Mouse (Mus musculus): Measurements from ENCODE around the gene Atl3. TPM values are rescaled to one million over a fixed set of nuclear protein-coding genes. Genes with fewer than 3 reads are reported as not detected.

Atl3 gene
- polyA plus RNA-seq, 1 experiment from 2014 or later = 5.8 TPM

DNA sequence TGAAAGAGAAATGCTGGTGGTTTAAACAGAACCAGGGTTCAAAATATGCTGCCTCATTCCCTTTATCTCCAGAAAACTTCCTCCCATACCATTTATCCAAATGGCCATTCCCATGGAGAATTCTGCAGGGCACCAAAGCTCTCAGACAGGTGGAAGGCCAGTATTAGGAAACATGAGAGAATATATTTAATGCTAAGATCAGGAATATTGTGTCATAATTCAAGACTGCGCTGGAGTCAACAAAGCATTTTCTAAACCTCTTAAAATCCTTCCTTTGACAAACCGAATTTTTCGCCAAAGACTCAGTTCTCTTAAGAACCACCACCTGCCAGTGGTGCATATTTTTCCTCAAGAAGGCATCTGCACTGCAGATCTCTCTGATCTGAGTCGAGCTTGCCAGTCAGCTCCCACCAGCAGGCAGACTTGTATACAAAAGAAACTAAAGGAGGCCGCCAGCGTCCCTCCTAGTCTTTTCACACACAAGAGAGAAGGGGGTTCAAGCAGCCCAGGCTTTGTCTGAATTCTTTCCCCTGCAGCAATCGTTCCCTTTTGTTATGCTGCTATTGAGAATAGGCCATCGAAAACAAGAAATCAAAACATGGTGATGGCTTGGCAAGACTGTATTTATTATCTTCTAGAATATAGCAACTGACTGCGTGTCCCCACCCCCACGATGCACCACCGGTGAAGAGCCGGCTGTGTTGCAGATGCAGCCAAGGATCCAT, 12.1 kb upstream of the Atl3 start:
- peak overlapping the region; percentile 97 for H3K9ac ChIP-seq (ENCODE audit: low read depth, low read length)
- no peaks in the 10 kb centered on the region for H3K27me3 ChIP-seq (replicated peaks; ENCODE audit: control insufficient read depth, insufficient read depth, low read length)
- no peaks in the 10 kb centered on the region for H3K36me3 ChIP-seq (ENCODE audit: control insufficient read depth, insufficient read depth, low read length)
- under 1% methylated on average over 12 of the region's 12 CpGs for WGBS
- peaks cover 25% of the 10 kb centered on the region for H3K4me1 ChIP-seq (ENCODE audit: control insufficient read depth, insufficient read depth, low read depth, low read length)
- H3K4me3 ChIP-seq (ENCODE audit: low read length) = peak overlapping the region; percentile 78
- ATAC-seq = no peak
- H3K27ac ChIP-seq (ENCODE audit: low read depth, low read length) = peak overlapping the region; percentile 100
- no peaks in the 10 kb centered on the region for H3K9me3 ChIP-seq (ENCODE audit: control insufficient read depth, low read length)
- H3K4me2 ChIP-seq (ENCODE audit: low read length) = peak overlapping the region; percentile 72

GRCm38 (mm10) chr19:7482266-7482598, 11.6 kb upstream of the Atl3 start:
- Histone ChIP-seq H3K4me3 (ENCODE audit: low read length) (peak overlapping the region; percentile 78), H3K4me1 (ENCODE audit: control insufficient read depth, insufficient read depth, low read depth, low read length) (peaks cover 25% of the 10 kb centered on the region), H3K9me3 (ENCODE audit: control insufficient read depth, low read length) (no peaks in the 10 kb centered on the region), H3K36me3 (ENCODE audit: control insufficient read depth, insufficient read depth, low read length) (no peaks in the 10 kb centered on the region), H3K27ac (ENCODE audit: low read depth, low read length) (peak overlapping the region; percentile 100), H3K4me2 (ENCODE audit: low read length) (peak overlapping the region; percentile 72), H3K9ac (ENCODE audit: low read depth, low read length) (peak overlapping the region; percentile 97), H3K27me3 (replicated peaks; ENCODE audit: control insufficient read depth, insufficient read depth, low read length) (no peaks in the 10 kb centered on the region)
- WGBS = under 1% methylated on average over 7 of the region's 7 CpGs
- no peak for ATAC-seq

- Histone ChIP-seq H3K36me3 (ENCODE audit: control insufficient read depth, insufficient read depth, low read length) (no peaks in the 10 kb centered on the region), H3K4me2 (ENCODE audit: low read length) (peak within 1 kb of the TSS; percentile 72), H3K4me3 (ENCODE audit: low read length) (peak within 1 kb of the TSS; percentile 78), H3K27ac (ENCODE audit: low read depth, low read length) (peak within 1 kb of the TSS; percentile 100), H3K9ac (ENCODE audit: low read depth, low read length) (peak within 1 kb of the TSS; percentile 97), H3K9me3 (ENCODE audit: control insufficient read depth, low read length) (no peaks in the 10 kb centered on the region), H3K4me1 (ENCODE audit: control insufficient read depth, insufficient read depth, low read depth, low read length) (peaks cover 24% of the 10 kb centered on the region), H3K27me3 (replicated peaks; ENCODE audit: control insufficient read depth, insufficient read depth, low read length) (no peaks in the 10 kb centered on the region)
- under 1% methylated on average over 80 of the region's 80 CpGs for WGBS
- peak; percentile 94 for ATAC-seq
Measured at GRCm38 (mm10) chr19:7482599-7483511, 11.0 kb upstream of the Atl3 start, which contains the start of gene Rtn3. Rtn3 (minus strand) TSS chr19:7483281.

GRCm38 (mm10) chr19:7483512-7483882, 10.3 kb upstream of the Atl3 start:
- WGBS = under 1% methylated on average over 6 of the region's 6 CpGs
- peak; percentile 77 for ATAC-seq

DNA sequence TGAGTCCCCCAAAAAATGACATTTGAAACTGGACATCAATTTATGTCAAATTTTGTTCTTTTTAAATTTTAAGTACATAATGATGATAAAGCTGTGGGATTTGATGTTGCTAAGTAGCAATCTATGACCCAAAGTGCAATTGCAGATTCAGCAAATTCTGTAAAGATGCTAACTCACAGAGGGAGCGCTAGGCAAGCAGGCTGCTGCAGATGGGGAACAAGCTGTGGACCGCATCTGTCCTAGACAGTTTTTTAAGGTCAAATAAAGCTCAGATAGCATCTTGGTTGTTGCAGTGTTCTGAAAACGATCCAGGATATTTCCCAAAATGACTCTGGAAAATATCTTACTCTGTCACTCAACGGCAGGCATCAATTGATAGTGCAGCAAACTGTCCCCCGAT, 9.8 kb upstream of the Atl3 start:
- Histone ChIP-seq H3K27ac (ENCODE audit: low read depth, low read length) (peak overlapping the region; percentile 100), H3K27me3 (replicated peaks; ENCODE audit: control insufficient read depth, insufficient read depth, low read length) (no peaks in the 10 kb centered on the region), H3K9ac (ENCODE audit: low read depth, low read length) (peak overlapping the region; percentile 38; the same call in 1 of the 2 replicates), H3K9me3 (ENCODE audit: control insufficient read depth, low read length) (no peaks in the 10 kb centered on the region), H3K4me2 (ENCODE audit: low read length) (peak overlapping the region; percentile 55), H3K36me3 (ENCODE audit: control insufficient read depth, insufficient read depth, low read length) (no peaks in the 10 kb centered on the region), H3K4me3 (ENCODE audit: low read length) (peak overlapping the region; percentile 78), H3K4me1 (ENCODE audit: control insufficient read depth, insufficient read depth, low read depth, low read length) (peaks cover 16% of the 10 kb centered on the region)
- no peak for ATAC-seq
- WGBS = 52% methylated on average over 5 of the region's 5 CpGs

More at GRCm38 (mm10) chr19:7483512-7483882, 10.3 kb upstream of the Atl3 start:
- H3K4me1 ChIP-seq (ENCODE audit: control insufficient read depth, insufficient read depth, low read depth, low read length) = peaks cover 18% of the 10 kb centered on the region
- no peaks in the 10 kb centered on the region for H3K36me3 ChIP-seq (ENCODE audit: control insufficient read depth, insufficient read depth, low read length)
- H3K9ac ChIP-seq (ENCODE audit: low read depth, low read length) = peak overlapping the region; percentile 50
- peak overlapping the region; percentile 55 for H3K4me2 ChIP-seq (ENCODE audit: low read length)
- peak overlapping the region; percentile 100 for H3K27ac ChIP-seq (ENCODE audit: low read depth, low read length)
- no peaks in the 10 kb centered on the region for H3K27me3 ChIP-seq (replicated peaks; ENCODE audit: control insufficient read depth, insufficient read depth, low read length)
- H3K4me3 ChIP-seq (ENCODE audit: low read length) = peak overlapping the region; percentile 78
- H3K9me3 ChIP-seq (ENCODE audit: control insufficient read depth, low read length) = no peaks in the 10 kb centered on the region

DNA sequence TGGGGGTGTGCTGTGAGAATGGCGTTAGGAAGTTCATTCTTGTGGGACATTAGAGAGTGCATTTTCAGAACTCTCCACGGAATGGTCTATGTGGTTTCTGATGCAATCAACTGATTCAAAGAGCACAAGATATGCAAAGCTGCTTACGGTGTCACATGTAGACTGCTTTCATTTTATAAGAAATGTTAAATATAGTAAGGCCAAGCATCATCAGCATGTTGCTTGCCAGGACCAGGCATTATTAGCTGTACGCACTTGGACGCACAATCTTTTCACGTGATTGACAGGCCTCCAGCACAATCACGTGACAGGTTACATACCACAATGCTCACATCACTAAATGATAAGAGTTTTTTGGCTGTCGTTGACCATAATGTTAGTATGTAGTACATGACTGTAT, 6.2 kb upstream of the Atl3 start:
- Histone ChIP-seq H3K9me3 (ENCODE audit: control insufficient read depth, low read length) (no peaks in the 10 kb centered on the region), H3K27ac (ENCODE audit: low read depth, low read length) (no peak overlapping the region), H3K4me1 (ENCODE audit: control insufficient read depth, insufficient read depth, low read depth, low read length) (peaks cover 4% of the 10 kb centered on the region; the same call in 1 of the 2 replicates), H3K36me3 (ENCODE audit: control insufficient read depth, insufficient read depth, low read length) (no peaks in the 10 kb centered on the region), H3K4me2 (ENCODE audit: low read length) (no peak overlapping the region), H3K27me3 (replicated peaks; ENCODE audit: control insufficient read depth, insufficient read depth, low read length) (no peaks in the 10 kb centered on the region), H3K4me3 (ENCODE audit: low read length) (no peak overlapping the region), H3K9ac (ENCODE audit: low read depth, low read length) (no peak overlapping the region)
- ATAC-seq = no peak
- 85% methylated on average over 8 of the region's 8 CpGs for WGBS

GRCm38 (mm10) chr19:7491960-7492359, 1.9 kb upstream of the Atl3 start:
- no peak overlapping the region for H3K9ac ChIP-seq (ENCODE audit: low read depth, low read length)

DNA sequence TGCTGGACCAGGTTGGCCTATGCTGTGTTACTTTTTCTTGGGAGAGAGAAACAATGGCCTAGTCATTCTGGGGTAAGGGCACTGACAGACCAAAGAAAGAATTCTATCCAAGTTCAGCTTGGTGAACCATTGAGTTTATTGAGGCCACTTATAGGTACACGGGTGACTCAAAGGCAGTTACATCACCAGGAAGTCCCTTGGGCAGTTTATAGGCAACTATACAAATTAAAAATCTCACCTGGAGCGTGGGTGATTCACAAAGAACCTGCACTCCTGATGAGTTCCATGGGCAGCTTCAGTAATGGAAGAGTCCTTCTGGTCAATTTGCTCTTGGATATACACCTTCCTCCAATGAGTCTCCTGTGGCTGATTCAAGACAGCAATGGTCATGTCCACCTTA, 1.2 kb upstream of the Atl3 start:
- WGBS = 100% methylated on average over 2 of the region's 2 CpGs
- no peak for ATAC-seq

More at GRCm38 (mm10) chr19:7491960-7492359, 1.9 kb upstream of the Atl3 start:
- no peak for ATAC-seq
- 78% methylated on average over 6 of the region's 6 CpGs for WGBS
- Histone ChIP-seq H3K27me3 (replicated peaks; ENCODE audit: control insufficient read depth, insufficient read depth, low read length) (no peaks in the 10 kb centered on the region), H3K36me3 (ENCODE audit: control insufficient read depth, insufficient read depth, low read length) (no peaks in the 10 kb centered on the region), H3K9me3 (ENCODE audit: control insufficient read depth, low read length) (no peaks in the 10 kb centered on the region), H3K4me2 (ENCODE audit: low read length) (no peak overlapping the region), H3K4me1 (ENCODE audit: control insufficient read depth, insufficient read depth, low read depth, low read length) (peaks cover 4% of the 10 kb centered on the region), H3K4me3 (ENCODE audit: low read length) (no peak overlapping the region), H3K27ac (ENCODE audit: low read depth, low read length) (no peak overlapping the region)

More for the DNA sequence above, 1.2 kb upstream of the Atl3 start:
- Histone ChIP-seq H3K4me2 (ENCODE audit: low read length) (no peak overlapping the region), H3K9ac (ENCODE audit: low read depth, low read length) (no peak overlapping the region), H3K9me3 (ENCODE audit: control insufficient read depth, low read length) (no peaks in the 10 kb centered on the region), H3K4me1 (ENCODE audit: control insufficient read depth, insufficient read depth, low read depth, low read length) (peaks cover 4% of the 10 kb centered on the region), H3K36me3 (ENCODE audit: control insufficient read depth, insufficient read depth, low read length) (no peaks in the 10 kb centered on the region), H3K4me3 (ENCODE audit: low read length) (no peak overlapping the region), H3K27me3 (replicated peaks; ENCODE audit: control insufficient read depth, insufficient read depth, low read length) (no peaks in the 10 kb centered on the region), H3K27ac (ENCODE audit: low read depth, low read length) (no peak overlapping the region)
